Mouse (Mus musculus) 3134 (cell line): ENCODE results near the gene Tmem126a.

ENCODE experiments used
- DNase-seq: peaks from one replicate; pipeline ENCODE4 v3.0.0-alpha.2; 2011; ENCODE audit warnings: low spot score; ENCODE audit not compliant: insufficient read length; ENCODE audit errors: extremely low read depth

Tmem126a gene

DNA sequence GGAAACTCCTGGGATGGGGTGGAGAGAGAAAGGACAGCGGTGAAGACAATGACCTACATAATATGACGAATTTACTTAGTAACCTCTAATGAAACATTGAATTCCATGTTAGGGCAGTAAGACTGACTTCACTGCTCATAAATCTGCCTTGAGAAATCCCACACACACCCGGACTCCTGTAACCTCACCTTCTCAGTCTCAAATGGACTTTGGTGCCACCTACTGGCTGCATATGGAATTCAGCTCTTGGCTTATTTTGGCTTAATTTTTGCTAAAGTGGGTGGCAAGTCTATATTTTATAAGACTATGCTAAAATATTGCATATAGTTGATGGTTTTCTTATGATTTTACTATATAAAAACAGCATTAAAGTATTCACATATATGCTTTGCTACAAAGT lies 47.1 kb downstream of the Tmem126a start:
- DNase-seq, result peak; percentile 26
